In the genomic region with DNA sequence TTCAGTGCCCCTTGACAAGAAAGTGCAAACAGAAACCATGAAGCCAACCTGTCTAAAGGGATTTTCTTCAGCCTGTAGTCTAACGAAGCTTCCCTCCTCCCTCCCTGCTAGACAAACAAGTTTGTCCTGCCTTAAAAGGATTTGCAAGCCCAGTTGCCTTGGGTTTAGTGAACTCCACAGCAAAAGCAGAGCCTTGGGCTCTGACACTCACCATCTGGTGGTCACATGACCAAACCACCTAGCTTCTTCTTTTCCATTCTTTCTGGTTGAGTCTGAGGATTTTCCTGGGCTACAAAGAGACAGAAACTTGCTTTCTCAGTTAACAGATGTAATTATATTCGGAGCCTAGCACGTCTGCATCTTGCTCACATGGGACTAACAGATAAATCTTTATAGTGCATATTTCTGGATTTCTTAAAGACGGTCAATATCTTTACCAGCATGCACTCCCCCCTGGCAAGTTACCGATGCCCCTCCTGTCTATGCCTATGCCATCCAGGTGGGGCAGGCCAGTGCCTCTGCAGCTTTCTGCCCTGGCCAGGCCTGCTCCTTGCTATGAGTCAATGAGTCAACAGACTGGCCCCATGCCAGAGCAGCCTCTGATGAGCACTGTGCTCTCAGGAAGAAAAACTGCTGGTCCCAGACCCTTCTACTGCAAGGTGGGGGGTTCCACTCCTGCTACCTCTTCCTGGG, we compare ENCODE assay signal across 8 mouse cellular contexts. TPM values are rescaled to one million over a fixed set of nuclear protein-coding genes. Genes with fewer than 3 reads are reported as not detected.
DNase-seq lines count a peak whose midpoint lies in the region; TF ChIP-seq lines count a peak whose summit lies in the region.

No protein-coding gene starts in this region.

- 0 out of 2 replicates have a peak overlapping the region, but pooled peaks have one; percentile 0 for H3K27ac ChIP-seq in limb, embryonic 10.5 days
- no peak overlapping the region for H3K27ac ChIP-seq in small intestine, adult 2 months (ENCODE audit: insufficient read depth, low read depth, low read length)

- no peaks in the 10 kb centered on the region for H3K36me3 ChIP-seq in limb, embryonic 10.5 days
- no peaks in the 10 kb centered on the region for H3K36me3 ChIP-seq in small intestine, adult 2 months (ENCODE audit: control insufficient read depth, insufficient read depth, low read length)

- no peak overlapping the region for H3K4me3 ChIP-seq in limb, embryonic 10.5 days
- no peak overlapping the region for H3K4me3 ChIP-seq in small intestine, adult 2 months (ENCODE audit: low read depth, low read length)

- DNase-seq in layer of hippocampus, adult 11-12 months (ENCODE audit: low spot score) = peak; percentile 58
- DNase-seq in layer of hippocampus, adult 8-10 months (ENCODE audit: low spot score in 2 of 2) = no peak
- peak; percentile 80 for DNase-seq in adrenal gland, adult 8-10 months
- DNase-seq in heart, adult 8-10 months (ENCODE audit: low spot score) = peak; percentile 38
- DNase-seq in limb, embryonic 10.5 days (ENCODE audit: low spot score) = no peak
- DNase-seq in embryo, embryonic 9.5 days (ENCODE audit: extremely low spot score) = no peak
- DNase-seq in layer of hippocampus, postnatal 36 days = no peak

- TF ChIP-seq CTCF in small intestine, adult 2 months (IDR thresholded peaks at IDR 0.05; ENCODE audit: extremely low read depth, insufficient read length, insufficient replicate concordance, low read depth, low read length) = peak; percentile 25; the same call in 1 of the 2 replicates

- no peak for TF ChIP-seq POLR2A in small intestine, adult 2 months (IDR thresholded peaks at IDR 0.05; ENCODE audit: low read depth, low read length)

- no peaks in the 10 kb centered on the region for H3K27me3 ChIP-seq in limb, embryonic 10.5 days (ENCODE audit: low read depth, poor library complexity, severe bottlenecking)
- no peaks in the 10 kb centered on the region for H3K27me3 ChIP-seq in small intestine, adult 2 months (ENCODE audit: control insufficient read depth, insufficient read depth, low read length)

- 77% methylated on average over 5 of the region's 5 CpGs for WGBS in limb, embryonic 10.5 days
- WGBS in small intestine, adult 2 months = 43% methylated on average over 5 of the region's 5 CpGs

- H3K4me1 ChIP-seq in limb, embryonic 10.5 days = no peaks in the 10 kb centered on the region
- H3K4me1 ChIP-seq in small intestine, adult 2 months (ENCODE audit: control insufficient read depth, insufficient read depth, insufficient read length, low read length) = peaks cover 7% of the 10 kb centered on the region; the same call in 1 of the 2 replicates

- no peaks in the 10 kb centered on the region for H3K9me3 ChIP-seq in limb, embryonic 10.5 days (replicated peaks)

RNA-seq across cellular contexts. Expression of gene Rhob, which starts 11.7 kb away (rescaled TPM):
- 100 to 1,000 TPM; 285 to 368 (median 321) TPM for total RNA-seq in layer of hippocampus, adult 8-10 months (2022)
- 100 to 1,000 TPM; 196 to 244 (median 223) TPM for total RNA-seq in adrenal gland, adult 8-10 months (2022)
- 100 to 1,000 TPM; 134 to 157 (median 146) TPM for total RNA-seq in heart, adult 8-10 months (2022)
- 14.7 and 16.7 TPM in 2 replicates for polyA plus RNA-seq in limb, embryonic 10.5 days (2016; fragmentation: Nextera tagmentation; extraction: Ambion mirVana)
- 101 and 242 TPM in 2 replicates for polyA plus RNA-seq in small intestine, adult 2 months (2012; rRNA removed)
- 100 to 1,000 TPM; 354 to 385 TPM for total RNA-seq in layer of hippocampus, postnatal 36 days (2021)

Comparison
In these comparisons a context has a peak if more than half of its experiments do, and no peak if none do; other contexts are left out.
1. DNase-seq: peak in layer of hippocampus, adult 11-12 months (single experiment), adrenal gland, adult 8-10 months (single experiment) and heart, adult 8-10 months (single experiment); none in layer of hippocampus, adult 8-10 months (0 of 2), limb, embryonic 10.5 days (single experiment), embryo, embryonic 9.5 days (single experiment) and layer of hippocampus, postnatal 36 days (0 of 2).